Mouse (Mus musculus): ENCODE results near the gene 4930535I16Rik. TPM values are rescaled to one million over a fixed set of nuclear protein-coding genes. Genes with fewer than 3 reads are reported as not detected.

4930535I16Rik gene
- polyA plus RNA-seq (2014; fragmentation: Nextera tagmentation; extraction: Ambion mirVana), result not detected in 2 replicates

- H3K4me2 ChIP-seq (ENCODE audit: low read depth, severe bottlenecking), result peak within 1 kb of the TSS; percentile 89
- WGBS, result under 1% methylated on average over 59 of the region's 63 CpGs
- H3K9me3 ChIP-seq (ENCODE audit: control insufficient read depth, low read length), result no peaks in the 10 kb centered on the region
- peak within 1 kb of the TSS; percentile 95 for H3K4me3 ChIP-seq (ENCODE audit: low read depth, low read length)
- no peaks in the 10 kb centered on the region for H3K27me3 ChIP-seq (ENCODE audit: control insufficient read depth, insufficient read depth, low read length)
- peaks cover 4% of the 10 kb centered on the region; the same call in 1 of the 2 replicates for H3K4me1 ChIP-seq (ENCODE audit: control insufficient read depth, insufficient read depth, low read length)
- peak; percentile 31 for ATAC-seq (ENCODE audit: insufficient number of reproducible peaks, low FRiP score, low TSS enrichment, low read depth)
- H3K27ac ChIP-seq (replicated peaks; ENCODE audit: low read depth, low read length), result peak within 1 kb of the TSS; percentile 62
- H3K36me3 ChIP-seq (ENCODE audit: control insufficient read depth, insufficient read depth, low read length), result peaks cover 5% of the 10 kb centered on the region; the same call in 1 of the 2 replicates
- peak within 1 kb of the TSS; percentile 87 for H3K9ac ChIP-seq (ENCODE audit: low read length)
- no peak for DNase-seq (ENCODE audit: low spot score)
Measured at GRCm38 (mm10) chr4:123917548-123918140, at the start of gene 4930535I16Rik. 4930535I16Rik (minus strand) TSS chr4:123918022.

- Histone ChIP-seq H3K9ac (ENCODE audit: low read length) (no peak overlapping the region), H3K27ac (replicated peaks; ENCODE audit: low read depth, low read length) (no peak overlapping the region), H3K4me1 (ENCODE audit: control insufficient read depth, insufficient read depth, low read length) (no peaks in the 10 kb centered on the region), H3K4me2 (ENCODE audit: low read depth, severe bottlenecking) (no peak overlapping the region), H3K36me3 (ENCODE audit: control insufficient read depth, insufficient read depth, low read length) (no peaks in the 10 kb centered on the region), H3K27me3 (ENCODE audit: control insufficient read depth, insufficient read depth, low read length) (no peaks in the 10 kb centered on the region), H3K9me3 (ENCODE audit: control insufficient read depth, low read length) (no peaks in the 10 kb centered on the region), H3K4me3 (ENCODE audit: low read depth, low read length) (no peak overlapping the region)
- no peak for ATAC-seq (ENCODE audit: insufficient number of reproducible peaks, low FRiP score, low TSS enrichment, low read depth)
- DNase-seq (ENCODE audit: low spot score), result no peak
- 69% methylated on average over 9 of the region's 9 CpGs for WGBS
Measured at GRCm38 (mm10) chr4:123962721-123963120, 44.9 kb upstream of the 4930535I16Rik start.

- Histone ChIP-seq H3K4me3 (ENCODE audit: low read depth, low read length) (no peak overlapping the region), H3K27me3 (ENCODE audit: control insufficient read depth, insufficient read depth, low read length) (peaks cover 8% of the 10 kb centered on the region), H3K36me3 (ENCODE audit: control insufficient read depth, insufficient read depth, low read length) (no peaks in the 10 kb centered on the region), H3K4me1 (ENCODE audit: control insufficient read depth, insufficient read depth, low read length) (no peaks in the 10 kb centered on the region), H3K9me3 (ENCODE audit: control insufficient read depth, low read length) (no peaks in the 10 kb centered on the region), H3K27ac (replicated peaks; ENCODE audit: low read depth, low read length) (no peak overlapping the region), H3K4me2 (ENCODE audit: low read depth, severe bottlenecking) (no peak overlapping the region), H3K9ac (ENCODE audit: low read length) (no peak overlapping the region)
- ATAC-seq (ENCODE audit: insufficient number of reproducible peaks, low FRiP score, low TSS enrichment, low read depth) (no peak), DNase-seq (ENCODE audit: low spot score) (no peak)
- WGBS, result 65% methylated on average over 4 of the region's 4 CpGs
Measured at GRCm38 (mm10) chr4:123960955-123961354, 43.1 kb upstream of the 4930535I16Rik start.

GRCm38 (mm10) chr4:123957891-123958290 is 40.1 kb upstream of the 4930535I16Rik start:
- no peaks in the 10 kb centered on the region for H3K36me3 ChIP-seq (ENCODE audit: control insufficient read depth, insufficient read depth, low read length)
- no peak overlapping the region for H3K4me3 ChIP-seq (ENCODE audit: low read depth, low read length)
- H3K9me3 ChIP-seq (ENCODE audit: control insufficient read depth, low read length), result no peaks in the 10 kb centered on the region
- DNase-seq (ENCODE audit: low spot score) (no peak), ATAC-seq (ENCODE audit: insufficient number of reproducible peaks, low FRiP score, low TSS enrichment, low read depth) (no peak)
- H3K4me1 ChIP-seq (ENCODE audit: control insufficient read depth, insufficient read depth, low read length), result no peaks in the 10 kb centered on the region
- H3K27me3 ChIP-seq (ENCODE audit: control insufficient read depth, insufficient read depth, low read length), result peaks cover 8% of the 10 kb centered on the region
- H3K9ac ChIP-seq (ENCODE audit: low read length), result no peak overlapping the region
- H3K27ac ChIP-seq (replicated peaks; ENCODE audit: low read depth, low read length), result no peak overlapping the region
- WGBS, result 64% methylated on average over 4 of the region's 4 CpGs
- H3K4me2 ChIP-seq (ENCODE audit: low read depth, severe bottlenecking), result no peak overlapping the region

- Histone ChIP-seq H3K9ac (ENCODE audit: low read length) (no peak overlapping the region), H3K4me2 (ENCODE audit: low read depth, severe bottlenecking) (no peak overlapping the region), H3K4me1 (ENCODE audit: control insufficient read depth, insufficient read depth, low read length) (no peaks in the 10 kb centered on the region), H3K4me3 (ENCODE audit: low read depth, low read length) (no peak overlapping the region), H3K27ac (replicated peaks; ENCODE audit: low read depth, low read length) (no peak overlapping the region), H3K36me3 (ENCODE audit: control insufficient read depth, insufficient read depth, low read length) (no peaks in the 10 kb centered on the region), H3K9me3 (ENCODE audit: control insufficient read depth, low read length) (no peaks in the 10 kb centered on the region), H3K27me3 (ENCODE audit: control insufficient read depth, insufficient read depth, low read length) (peaks cover 8% of the 10 kb centered on the region)
- DNase-seq (ENCODE audit: low spot score) (no peak), ATAC-seq (ENCODE audit: insufficient number of reproducible peaks, low FRiP score, low TSS enrichment, low read depth) (no peak)
- 58% methylated on average over 4 of the region's 4 CpGs for WGBS
Measured at GRCm38 (mm10) chr4:123957492-123957808, 39.6 kb upstream of the 4930535I16Rik start.

- 9% methylated on average over 31 of the region's 31 CpGs for WGBS
- ATAC-seq (ENCODE audit: insufficient number of reproducible peaks, low FRiP score, low TSS enrichment, low read depth), result 0 out of 2 replicates have a peak, but pooled peaks have one; percentile 57
Measured at GRCm38 (mm10) chr4:123956703-123957491, 39.1 kb upstream of the 4930535I16Rik start.

GRCm38 (mm10) chr4:123952059-123952458 is 34.2 kb upstream of the 4930535I16Rik start:
- 48% methylated on average over 7 of the region's 8 CpGs for WGBS
- H3K9ac ChIP-seq (ENCODE audit: low read length), result no peak overlapping the region

More at GRCm38 (mm10) chr4:123956703-123957491, 39.1 kb upstream of the 4930535I16Rik start:
- Histone ChIP-seq H3K4me3 (ENCODE audit: low read depth, low read length) (no peak overlapping the region), H3K4me1 (ENCODE audit: control insufficient read depth, insufficient read depth, low read length) (no peaks in the 10 kb centered on the region), H3K9ac (ENCODE audit: low read length) (no peak overlapping the region; the same call in 1 of the 2 replicates), H3K27me3 (ENCODE audit: control insufficient read depth, insufficient read depth, low read length) (peaks cover 8% of the 10 kb centered on the region), H3K27ac (replicated peaks; ENCODE audit: low read depth, low read length) (no peak overlapping the region), H3K36me3 (ENCODE audit: control insufficient read depth, insufficient read depth, low read length) (no peaks in the 10 kb centered on the region), H3K4me2 (ENCODE audit: low read depth, severe bottlenecking) (peak overlapping the region; percentile 30), H3K9me3 (ENCODE audit: control insufficient read depth, low read length) (no peaks in the 10 kb centered on the region)
- DNase-seq (ENCODE audit: low spot score), result peak; percentile 94

GRCm38 (mm10) chr4:123949649-123950048 is 31.8 kb upstream of the 4930535I16Rik start:
- no peak for ATAC-seq (ENCODE audit: insufficient number of reproducible peaks, low FRiP score, low TSS enrichment, low read depth)
- Histone ChIP-seq H3K9ac (ENCODE audit: low read length) (no peak overlapping the region), H3K4me3 (ENCODE audit: low read depth, low read length) (no peak overlapping the region), H3K36me3 (ENCODE audit: control insufficient read depth, insufficient read depth, low read length) (no peaks in the 10 kb centered on the region), H3K4me1 (ENCODE audit: control insufficient read depth, insufficient read depth, low read length) (no peaks in the 10 kb centered on the region), H3K27ac (replicated peaks; ENCODE audit: low read depth, low read length) (no peak overlapping the region), H3K9me3 (ENCODE audit: control insufficient read depth, low read length) (no peaks in the 10 kb centered on the region), H3K27me3 (ENCODE audit: control insufficient read depth, insufficient read depth, low read length) (no peaks in the 10 kb centered on the region), H3K4me2 (ENCODE audit: low read depth, severe bottlenecking) (no peak overlapping the region)
- DNase-seq (ENCODE audit: low spot score), result no peak
- 75% methylated on average over 10 of the region's 10 CpGs for WGBS

More at GRCm38 (mm10) chr4:123952059-123952458, 34.2 kb upstream of the 4930535I16Rik start:
- no peaks in the 10 kb centered on the region for H3K4me1 ChIP-seq (ENCODE audit: control insufficient read depth, insufficient read depth, low read length)
- H3K27ac ChIP-seq (replicated peaks; ENCODE audit: low read depth, low read length), result no peak overlapping the region
- H3K36me3 ChIP-seq (ENCODE audit: control insufficient read depth, insufficient read depth, low read length), result no peaks in the 10 kb centered on the region
- DNase-seq (ENCODE audit: low spot score), result no peak
- peaks cover 8% of the 10 kb centered on the region for H3K27me3 ChIP-seq (ENCODE audit: control insufficient read depth, insufficient read depth, low read length)
- ATAC-seq (ENCODE audit: insufficient number of reproducible peaks, low FRiP score, low TSS enrichment, low read depth), result no peak
- H3K4me2 ChIP-seq (ENCODE audit: low read depth, severe bottlenecking), result no peak overlapping the region
- H3K9me3 ChIP-seq (ENCODE audit: control insufficient read depth, low read length), result no peaks in the 10 kb centered on the region
- H3K4me3 ChIP-seq (ENCODE audit: low read depth, low read length), result no peak overlapping the region

All from limb, embryonic 11.5 days (tissue).